Mouse (Mus musculus): ENCODE data around the gene Col4a3bp. TPM values are rescaled to one million over a fixed set of nuclear protein-coding genes. Genes with fewer than 3 reads are reported as not detected.

Col4a3bp gene
- polyA plus RNA-seq, 2 experiments = 4.5 to 5.7 TPM

DNA sequence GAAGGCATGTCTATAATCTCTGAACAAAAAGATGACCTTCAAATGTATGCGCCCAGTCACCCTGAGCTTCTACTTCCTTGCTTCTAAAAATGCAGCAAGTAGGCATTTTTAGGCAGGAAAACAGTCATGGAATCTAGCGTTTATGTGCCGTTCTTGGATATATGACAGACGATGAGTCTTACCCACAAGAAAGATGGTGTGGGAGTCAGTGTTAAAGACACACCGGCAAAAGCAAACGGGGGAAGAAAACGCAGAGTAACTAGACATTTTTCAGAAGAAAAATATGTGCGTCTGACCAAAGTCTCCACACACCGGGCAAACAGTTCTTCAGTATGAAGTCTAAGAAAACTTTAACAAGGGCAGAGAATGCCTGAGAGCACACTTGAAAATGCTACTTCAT is 144.8 kb downstream of the Col4a3bp start:
- no peaks in the 10 kb centered on the region for H3K9me3 ChIP-seq (ENCODE audit: control insufficient read depth, low read length)
- H3K27me3 ChIP-seq (ENCODE audit: control insufficient read depth, insufficient read depth, low read length) = no peaks in the 10 kb centered on the region
- H3K4me3 ChIP-seq (ENCODE audit: insufficient read depth in 1 of 2, low read depth in 2 of 2, low read length in 2 of 2) = no peak overlapping the region
- DNase-seq (ENCODE audit: low read depth in 3 of 3, low spot score in 3 of 3) (no peak), ATAC-seq (ENCODE audit: insufficient read depth) (no peak)
- WGBS (ENCODE audit: insufficient replicate concordance) = 75% methylated on average over 9 of the region's 9 CpGs
- no peak overlapping the region for H3K4me2 ChIP-seq (ENCODE audit: low read depth)
- TF ChIP-seq CTCF (IDR thresholded peaks at IDR 0.05; ENCODE audit: low read depth) (no peak), EP300 (IDR thresholded peaks at IDR 0.05; ENCODE audit: low read depth) (no peak)
- H3K4me1 ChIP-seq (replicated peaks; ENCODE audit: control insufficient read depth in 2 of 2, insufficient read depth in 2 of 2, low read length in 1 of 2) = no peaks in the 10 kb centered on the region
- no peaks in the 10 kb centered on the region for H3K36me3 ChIP-seq (replicated peaks; ENCODE audit: control insufficient read depth, insufficient read depth, low read depth)
- H3K27ac ChIP-seq = no peak overlapping the region
- H3K9ac ChIP-seq (replicated peaks) = no peak overlapping the region

Other genes starting within 250 kb of the Col4a3bp start
- 2.2 and 4.0 TPM in 2 replicates for gene Poc5, start 154.3 kb upstream of the Col4a3bp start, polyA plus RNA-seq (2012; rRNA removed)
- 5.4 and 7.7 TPM in 2 replicates for gene Poc5, start 154.3 kb upstream of the Col4a3bp start, polyA plus RNA-seq (2014; fragmentation: Nextera tagmentation; extraction: Ambion mirVana)
- gene Ankdd1b, start 71.4 kb upstream of the Col4a3bp start, polyA plus RNA-seq (2012; rRNA removed) = 0.02 TPM in 2 replicates
- 0.13 TPM in 1 of 2 replicates, not detected in the other for gene Ankdd1b, start 71.4 kb upstream of the Col4a3bp start, polyA plus RNA-seq (2014; fragmentation: Nextera tagmentation; extraction: Ambion mirVana)
- not detected in 2 replicates for gene Gm17622, start 51.9 kb upstream of the Col4a3bp start, polyA plus RNA-seq (2012; rRNA removed)
- not detected in 2 replicates for gene Gm17622, start 51.9 kb upstream of the Col4a3bp start, polyA plus RNA-seq (2014; fragmentation: Nextera tagmentation; extraction: Ambion mirVana)
- gene Polk, start within 50 bp of the Col4a3bp start, polyA plus RNA-seq (2012; rRNA removed) = 1.6 and 2.7 TPM in 2 replicates
- 3.3 and 3.5 TPM in 2 replicates for gene Polk, start within 50 bp of the Col4a3bp start, polyA plus RNA-seq (2014; fragmentation: Nextera tagmentation; extraction: Ambion mirVana)
- 26.7 and 36.8 TPM in 2 replicates for gene Hmgcr, start 128.3 kb downstream of the Col4a3bp start, polyA plus RNA-seq (2012; rRNA removed)
- gene Hmgcr, start 128.3 kb downstream of the Col4a3bp start, polyA plus RNA-seq (2014; fragmentation: Nextera tagmentation; extraction: Ambion mirVana) = 80.0 and 85.9 TPM in 2 replicates
- gene Ankrd31, start 205.7 kb downstream of the Col4a3bp start, polyA plus RNA-seq (2012; rRNA removed) = 0.02 and 0.03 TPM in 2 replicates
- 0.03 TPM in 1 of 2 replicates, not detected in the other for gene Ankrd31, start 205.7 kb downstream of the Col4a3bp start, polyA plus RNA-seq (2014; fragmentation: Nextera tagmentation; extraction: Ambion mirVana)

Data from liver, embryonic 14.5 days (tissue).